Mouse (Mus musculus) Muller cell, postnatal 12 days (primary cell): ENCODE data around the gene Nemf.

ENCODE experiments used
- DNase-seq: peaks from one replicate; pipeline ENCODE4 v3.0.0-alpha.2; 2015; ENCODE audit errors: inconsistent ontology term

The Nemf gene

GRCm38 (mm10) chr12:69304051-69304450 is 52.9 kb downstream of the Nemf start:
- DNase-seq: no peak

GRCm38 (mm10) chr12:69302171-69302570 is 54.8 kb downstream of the Nemf start:
- DNase-seq: no peak

GRCm38 (mm10) chr12:69300391-69300790 is 56.6 kb downstream of the Nemf start:
- DNase-seq: no peak

- no peak for DNase-seq
Measured at GRCm38 (mm10) chr12:69299831-69300230, 57.1 kb downstream of the Nemf start.

GRCm38 (mm10) chr12:69299231-69299630 is 57.7 kb downstream of the Nemf start:
- DNase-seq: peak; percentile 30

GRCm38 (mm10) chr12:69298281-69298680 is 58.7 kb downstream of the Nemf start:
- DNase-seq: no peak

- peak; percentile 33 for DNase-seq
Measured at GRCm38 (mm10) chr12:69297411-69298150, 59.4 kb downstream of the Nemf start.

- peak; percentile 89 for DNase-seq
Measured at GRCm38 (mm10) chr12:69296511-69297410, 60.2 kb downstream of the Nemf start, which contains the start of gene Klhdc2. Gene Klhdc2, plus strand, starts transcription at chr12:69296681.

- peak; percentile 14 for DNase-seq
Measured at GRCm38 (mm10) chr12:69295651-69296050, 61.3 kb downstream of the Nemf start.

- no peak for DNase-seq
Measured at GRCm38 (mm10) chr12:69294936-69295335, 62.0 kb downstream of the Nemf start.

- no peak for DNase-seq
Measured at GRCm38 (mm10) chr12:69293815-69294214, 63.1 kb downstream of the Nemf start.

GRCm38 (mm10) chr12:69292401-69292800 is 64.6 kb downstream of the Nemf start:
- no peak for DNase-seq

- DNase-seq: no peak
Measured at GRCm38 (mm10) chr12:69288699-69289098, 68.3 kb downstream of the Nemf start.

GRCm38 (mm10) chr12:69287535-69287934 is 69.4 kb downstream of the Nemf start:
- DNase-seq: no peak

- DNase-seq: no peak
Measured at GRCm38 (mm10) chr12:69283146-69283545, 73.8 kb downstream of the Nemf start.

- no peak for DNase-seq
Measured at GRCm38 (mm10) chr12:69280915-69281314, 76.0 kb downstream of the Nemf start.

GRCm38 (mm10) chr12:69279931-69280469 is 77.0 kb downstream of the Nemf start:
- no peak for DNase-seq

- no peak for DNase-seq
Measured at GRCm38 (mm10) chr12:69268956-69269355, 88.0 kb downstream of the Nemf start.

GRCm38 (mm10) chr12:69267956-69268632 is 88.9 kb downstream of the Nemf start:
- DNase-seq: no peak

GRCm38 (mm10) chr12:69265031-69265430 is 91.9 kb downstream of the Nemf start:
- DNase-seq: no peak

- DNase-seq: no peak
Measured at GRCm38 (mm10) chr12:69262251-69262650, 94.7 kb downstream of the Nemf start.
